Mouse (Mus musculus) NIH3T3 (cell line): ENCODE measurements around the gene Fance.

Experiments used
- DNase-seq: peaks from one replicate; pipeline ENCODE4 v3.0.0-alpha.2; 2012; ENCODE audit warnings: low read depth

Fance gene

GRCm38 (mm10) chr17:28326951-28327350 lies 13.6 kb downstream of the Fance start:
- DNase-seq, result no peak

- no peak for DNase-seq
Observed at GRCm38 (mm10) chr17:28327673-28328325, 14.5 kb downstream of the Fance start.

- DNase-seq, result peak; percentile 99
Observed at GRCm38 (mm10) chr17:28328366-28328928, 15.1 kb downstream of the Fance start, which contains the start of gene Rpl10a. TSS of gene Rpl10a (plus strand) at chr17:28328471.

GRCm38 (mm10) chr17:28328946-28329345 lies 15.6 kb downstream of the Fance start:
- DNase-seq, result peak; percentile 52

GRCm38 (mm10) chr17:28329503-28330231 lies 16.3 kb downstream of the Fance start:
- peak; percentile 67 for DNase-seq

GRCm38 (mm10) chr17:28330232-28330546 lies 16.9 kb downstream of the Fance start:
- DNase-seq, result peak; percentile 54

GRCm38 (mm10) chr17:28330590-28330989 lies 17.3 kb downstream of the Fance start:
- peak; percentile 48 for DNase-seq

- DNase-seq, result peak; percentile 57
Observed at GRCm38 (mm10) chr17:28331241-28332112, 18.2 kb downstream of the Fance start.

- DNase-seq, result peak; percentile 32
Observed at GRCm38 (mm10) chr17:28332113-28332914, 19.0 kb downstream of the Fance start.

- no peak for DNase-seq
Observed at GRCm38 (mm10) chr17:28332915-28333546, 19.7 kb downstream of the Fance start.

GRCm38 (mm10) chr17:28335267-28335666 lies 21.9 kb downstream of the Fance start:
- DNase-seq, result no peak

- DNase-seq, result no peak
Observed at GRCm38 (mm10) chr17:28337547-28337946, 24.2 kb downstream of the Fance start.

- peak; percentile 69 for DNase-seq
Observed at GRCm38 (mm10) chr17:28340578-28340977, 27.3 kb downstream of the Fance start.

- peak; percentile 98 for DNase-seq
Observed at GRCm38 (mm10) chr17:28341091-28341490, 27.8 kb downstream of the Fance start.

- peak; percentile 82 for DNase-seq
Observed at GRCm38 (mm10) chr17:28344050-28344607, 30.8 kb downstream of the Fance start.

- no peak for DNase-seq
Observed at GRCm38 (mm10) chr17:28344670-28345069, 31.4 kb downstream of the Fance start.

- peak; percentile 81 for DNase-seq
Observed at GRCm38 (mm10) chr17:28345271-28345721, 32.0 kb downstream of the Fance start.

- DNase-seq, result peak; percentile 80
Observed at GRCm38 (mm10) chr17:28345882-28346281, 32.6 kb downstream of the Fance start.

- no peak for DNase-seq
Observed at GRCm38 (mm10) chr17:28347327-28347726, 34.0 kb downstream of the Fance start.

GRCm38 (mm10) chr17:28348211-28348610 lies 34.9 kb downstream of the Fance start:
- no peak for DNase-seq
